Mouse (Mus musculus) left cerebral cortex, postnatal 36 days (tissue): ENCODE data around the gene Fam169b. TPM values are rescaled to one million over a fixed set of nuclear protein-coding genes. Genes with fewer than 3 reads are reported as not detected.

Source experiments
- DNase-seq, 2 experiments: peaks; one replicate each; pipeline ENCODE4 v3.0.0; 2021 to 2022; ENCODE audit warnings: low spot score in 2 of 2, mixed read lengths in 1 of 2
- intact Hi-C: fragments of 180-260 bp; cut with DNase I; formaldehyde crosslinking; loops from one replicate; pipeline ENCODE4 v1.15.1; 2025
- total RNA-seq, 2 experiments: library from RNA; stranded (reverse); gene quantifications; 2 replicates each; pipeline ENCODE4 v1.2.3; 2021

Fam169b gene
- total RNA-seq, 2 experiments from 2014 or later = 0.82 to 1.0 TPM

DNA sequence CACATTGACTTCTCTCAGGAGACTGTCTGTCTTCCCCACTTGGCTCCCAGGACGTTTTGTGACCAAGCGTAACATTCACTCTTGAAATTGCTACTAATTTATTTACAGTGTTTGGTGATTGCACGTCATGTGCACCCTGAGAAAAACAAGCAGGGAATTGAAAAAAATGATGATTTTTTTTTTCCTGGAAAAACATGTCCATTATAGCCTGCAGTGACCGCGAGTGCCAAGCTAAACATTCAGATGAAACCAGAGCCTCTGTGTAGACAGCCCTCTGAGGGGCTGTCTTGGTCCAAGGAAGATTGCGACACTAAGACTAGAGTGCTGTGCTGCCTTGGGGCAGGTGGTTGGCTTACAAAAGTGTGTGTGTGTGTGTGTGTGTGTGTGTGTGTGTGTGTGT is 37.8 kb downstream of the Fam169b start:
- intact Hi-C loops = no loop called here

DNA sequence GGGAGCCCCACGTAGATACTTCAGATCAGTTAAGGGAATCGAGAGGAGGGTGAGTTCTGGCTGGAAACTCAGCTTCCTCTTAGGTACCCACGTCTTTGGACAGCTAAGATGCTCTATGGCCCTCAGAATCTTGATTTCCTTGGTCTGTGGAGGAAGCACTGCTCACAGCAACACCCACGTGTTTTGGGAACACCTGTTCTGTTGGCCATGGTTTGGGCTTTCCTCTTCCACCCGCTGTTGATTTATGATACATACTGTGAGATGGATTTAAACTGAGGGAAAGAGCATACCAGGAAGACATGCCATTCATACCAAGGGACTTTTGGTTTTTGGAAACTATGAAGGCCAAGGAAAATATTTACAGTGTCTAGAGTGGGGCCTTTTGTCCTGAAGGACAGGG is 38.8 kb downstream of the Fam169b start:
- intact Hi-C loops = no loop called here
- DNase-seq = peak in 1 of 2 experiments; percentile 34

More for the DNA sequence above, 37.8 kb downstream of the Fam169b start:
- DNase-seq = no peak

DNA sequence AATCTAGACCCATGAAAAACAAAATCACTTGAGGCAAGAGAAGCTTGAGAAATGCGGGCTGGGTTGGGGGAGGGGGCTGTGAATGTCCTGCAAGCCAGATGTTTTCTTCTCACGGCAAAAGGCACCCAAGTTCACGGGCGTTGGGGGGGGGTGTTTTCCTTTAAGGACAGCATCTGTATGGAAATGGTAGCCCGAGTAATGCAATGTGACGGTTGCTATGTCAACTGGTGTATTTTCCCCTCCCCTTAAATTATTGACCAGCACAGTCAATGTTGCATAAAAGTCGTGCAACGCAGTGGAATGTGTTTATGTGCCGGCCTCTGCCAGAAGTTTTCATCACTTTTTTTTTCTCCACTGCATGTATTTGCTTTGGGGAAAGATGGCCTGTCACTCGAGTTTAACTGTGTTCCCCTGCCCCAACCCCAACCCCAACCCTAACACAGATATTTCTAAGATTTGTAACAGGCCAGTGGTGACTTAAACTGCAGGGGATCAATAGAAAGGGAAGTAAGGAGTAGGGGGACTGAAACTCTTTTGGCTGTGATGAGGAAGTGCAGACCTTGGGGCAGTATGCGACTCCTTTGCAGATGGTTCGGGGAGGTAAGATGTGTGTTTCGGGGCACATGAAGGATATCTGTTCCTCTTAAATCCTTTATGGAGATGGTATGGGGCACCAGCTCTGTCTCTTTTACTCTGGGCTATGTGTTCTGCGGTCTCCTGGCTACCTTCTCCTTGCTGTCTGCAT is 39.6 kb downstream of the Fam169b start:
- DNase-seq = no peak
- intact Hi-C loops = no loop called here

DNA sequence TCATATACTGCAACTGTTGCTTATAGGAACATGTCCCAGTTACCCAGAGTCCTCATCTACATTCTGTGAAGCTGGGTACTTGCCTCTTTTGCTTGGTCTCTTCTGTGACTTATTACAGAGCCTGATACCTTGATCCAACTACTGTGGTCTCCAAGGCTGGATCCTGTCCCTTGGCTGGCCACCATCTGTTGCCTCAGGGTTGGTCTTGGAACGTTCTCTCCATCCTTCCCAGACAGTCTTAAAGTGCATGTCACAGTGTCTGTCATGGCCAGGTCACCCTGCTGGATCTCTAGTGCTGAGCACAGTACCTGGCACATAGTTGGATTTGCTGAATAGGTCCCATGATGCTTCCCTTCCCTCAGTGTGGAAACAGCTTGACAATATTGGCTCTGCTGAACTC is 40.6 kb downstream of the Fam169b start:
- no peak for DNase-seq
- intact Hi-C loops = no loop called here

DNA sequence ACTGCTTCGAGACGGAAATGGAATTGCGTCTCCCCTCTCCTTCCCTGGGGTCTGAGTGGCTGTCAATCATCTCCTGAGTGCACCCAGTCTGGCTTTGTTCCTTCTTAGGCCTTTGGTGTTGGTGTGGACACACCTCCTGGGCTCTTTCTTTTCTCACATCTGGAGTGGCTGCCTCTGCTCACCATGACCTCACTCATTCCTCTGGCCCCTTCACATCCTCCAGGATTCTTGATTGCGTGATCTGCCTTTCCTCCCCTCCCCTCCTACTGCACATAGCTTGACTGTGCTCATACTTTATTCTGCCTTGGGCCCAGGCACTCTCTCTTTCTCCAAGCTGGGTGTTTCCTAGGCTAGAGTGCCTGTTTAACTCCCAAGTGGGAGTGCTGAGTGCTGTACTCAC is 41.4 kb downstream of the Fam169b start:
- intact Hi-C loops = no loop called here
- no peak for DNase-seq

DNA sequence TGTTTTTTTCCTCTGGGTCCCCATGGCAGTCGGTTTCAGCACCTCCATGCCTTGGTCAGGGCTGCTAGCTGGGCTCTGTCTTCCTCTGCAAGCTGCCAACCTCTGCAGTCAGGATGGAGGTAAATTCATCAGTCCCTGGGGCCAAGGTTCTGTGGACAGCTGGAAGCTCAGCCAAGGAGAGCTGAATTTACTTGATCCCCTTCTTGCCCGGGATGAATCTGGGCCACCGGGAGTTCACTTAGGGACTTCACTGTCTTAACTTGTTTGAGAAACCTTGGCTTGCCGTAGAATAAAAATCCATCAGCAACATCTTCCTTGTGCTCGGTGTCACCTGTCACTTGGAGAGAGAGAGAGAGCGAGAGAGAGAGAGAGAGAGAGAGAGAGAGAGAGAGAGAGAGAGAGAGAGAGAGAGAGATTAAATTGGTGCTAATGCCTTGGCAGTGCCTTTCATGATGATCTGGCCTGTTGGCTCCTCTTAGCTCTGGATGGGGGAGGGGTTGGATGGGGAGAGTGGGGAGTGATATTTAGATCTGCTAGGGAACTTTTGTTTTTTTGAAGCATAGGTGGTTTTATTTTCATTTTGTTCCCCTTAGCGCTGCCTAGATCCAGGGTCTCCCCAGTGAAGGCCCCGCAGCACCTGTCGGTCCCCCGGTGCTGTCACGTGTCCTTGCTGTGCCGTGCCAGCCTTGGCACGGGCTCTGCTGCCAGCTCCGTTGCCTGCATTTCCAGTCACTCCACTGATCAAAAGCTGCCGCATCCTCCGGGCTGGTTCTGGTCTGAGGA is 44.6 kb downstream of the Fam169b start:
- no peak for DNase-seq
- intact Hi-C loops = no loop called here

DNA sequence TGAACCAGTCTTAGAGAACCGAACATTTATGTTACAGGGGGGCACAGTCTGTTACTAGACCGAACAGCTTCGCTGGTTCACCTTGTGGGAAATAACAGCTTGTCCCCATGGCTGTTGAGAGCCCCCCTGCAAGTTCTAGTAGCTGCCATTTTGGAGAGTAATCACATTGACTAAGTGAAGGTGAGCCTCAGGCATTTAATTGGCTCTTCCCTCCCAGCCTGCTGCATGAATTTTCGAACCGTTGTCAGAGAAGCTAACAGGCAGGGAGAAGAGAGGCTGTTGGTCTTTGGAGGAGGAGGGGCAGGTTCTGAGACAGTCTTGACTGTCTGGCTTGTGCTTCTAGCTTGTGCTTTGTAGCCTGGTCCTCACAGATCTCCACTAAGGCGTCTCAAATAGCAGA is 45.3 kb downstream of the Fam169b start:
- DNase-seq = no peak
- intact Hi-C loops = no loop called here

DNA sequence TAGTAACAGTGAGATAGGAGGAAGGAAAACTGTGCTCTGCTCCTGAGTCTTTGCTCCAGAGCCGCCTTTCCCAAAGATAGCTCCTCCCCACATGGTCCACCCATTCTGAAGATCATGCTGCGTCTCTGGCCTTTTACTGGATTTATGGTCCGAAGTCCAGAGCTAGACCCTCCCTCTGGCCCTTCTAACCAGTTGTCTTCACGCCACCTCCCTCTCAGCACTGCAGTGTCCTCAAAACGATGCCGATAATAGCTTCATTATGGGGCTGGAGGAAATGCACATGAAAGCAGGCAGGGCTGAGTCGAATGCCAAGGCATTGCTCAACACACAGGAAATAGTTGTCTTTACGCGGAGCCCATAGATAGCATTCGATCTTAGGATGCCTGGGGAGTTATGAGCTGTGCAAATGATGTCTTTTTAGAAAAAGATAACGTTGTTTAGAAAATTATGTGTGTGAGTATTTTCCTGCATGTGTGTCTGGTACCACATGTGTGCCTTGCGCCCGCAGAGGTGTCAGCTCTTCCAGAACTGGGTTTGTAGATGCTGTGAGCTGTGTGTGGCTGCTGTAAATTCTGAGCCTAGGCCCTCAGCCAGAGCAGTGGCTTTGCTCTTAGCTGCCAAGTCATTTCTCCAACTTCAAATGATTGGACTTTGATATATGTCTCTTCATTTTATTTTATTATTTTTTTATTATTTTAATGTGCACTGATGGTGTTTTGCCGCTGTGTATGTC is 46.6 kb downstream of the Fam169b start:
- intact Hi-C loops = no loop called here
- no peak for DNase-seq

DNA sequence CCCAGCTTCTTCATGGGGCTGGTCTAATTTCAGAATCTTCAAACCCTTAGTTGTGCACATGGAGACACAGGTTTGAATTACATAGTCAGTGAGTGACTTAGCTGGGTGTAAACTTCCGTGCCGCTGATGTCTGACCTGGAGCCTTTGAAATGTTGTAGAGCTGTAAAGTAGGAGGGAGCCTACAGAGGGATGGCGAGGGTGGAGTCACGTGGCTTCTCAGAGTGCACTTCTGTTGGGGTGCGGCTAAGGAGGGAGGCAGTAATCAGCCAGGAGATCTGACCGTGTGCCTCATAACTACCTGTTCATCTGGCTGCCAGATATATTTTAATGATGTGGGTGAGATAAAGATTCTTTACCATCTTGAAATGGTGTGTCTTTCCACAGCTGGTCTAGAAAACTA is 49.4 kb downstream of the Fam169b start:
- DNase-seq = no peak
- intact Hi-C loops = no loop called here

DNA sequence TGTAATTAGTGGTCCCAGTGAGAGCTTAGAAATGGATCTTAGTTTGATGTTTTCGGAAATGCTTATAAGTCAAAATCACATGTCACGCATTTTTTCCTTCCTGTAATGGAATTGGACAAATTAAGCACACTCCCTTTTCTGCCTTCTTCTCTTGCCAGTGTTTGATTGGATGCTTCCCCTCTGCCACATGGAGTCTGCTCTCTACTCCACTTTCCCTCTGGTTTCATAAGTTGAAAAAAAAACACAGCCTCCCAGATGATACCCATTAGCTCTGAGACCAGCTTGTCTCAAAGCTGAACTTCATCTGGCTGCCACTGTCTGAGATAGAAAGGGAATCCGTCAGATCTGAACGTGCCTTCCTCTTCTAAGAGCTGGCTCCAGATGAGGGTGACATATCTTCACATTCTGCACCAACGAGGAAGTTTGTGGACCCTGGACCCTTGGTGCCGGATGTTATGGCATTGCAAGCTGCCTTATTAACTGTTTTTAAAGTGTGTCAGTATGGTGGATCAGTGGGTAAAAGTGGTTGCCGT is 52.6 kb downstream of the Fam169b start:
- no peak for DNase-seq
- intact Hi-C loops = no loop called here

DNA sequence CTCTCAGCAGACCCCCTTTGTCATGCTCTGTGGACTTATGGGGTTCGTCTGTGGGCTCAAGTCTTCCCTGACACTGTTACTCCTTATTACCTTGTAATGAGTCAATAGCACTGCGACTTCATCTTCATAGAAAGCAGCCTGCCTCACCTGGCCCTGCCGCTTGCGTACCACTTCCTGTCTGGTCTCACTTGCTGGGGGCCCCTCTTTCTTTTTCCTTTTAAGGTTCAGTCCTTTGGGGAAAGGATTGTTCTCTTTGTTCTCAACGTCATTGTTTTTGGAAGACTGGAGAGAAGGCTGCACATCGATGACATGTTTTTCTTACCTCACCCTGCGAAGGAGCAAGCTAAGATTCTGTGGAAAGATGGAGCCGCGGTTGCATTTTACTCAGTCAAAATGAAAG is 55.4 kb downstream of the Fam169b start:
- intact Hi-C loops = no loop called here
- no peak for DNase-seq

DNA sequence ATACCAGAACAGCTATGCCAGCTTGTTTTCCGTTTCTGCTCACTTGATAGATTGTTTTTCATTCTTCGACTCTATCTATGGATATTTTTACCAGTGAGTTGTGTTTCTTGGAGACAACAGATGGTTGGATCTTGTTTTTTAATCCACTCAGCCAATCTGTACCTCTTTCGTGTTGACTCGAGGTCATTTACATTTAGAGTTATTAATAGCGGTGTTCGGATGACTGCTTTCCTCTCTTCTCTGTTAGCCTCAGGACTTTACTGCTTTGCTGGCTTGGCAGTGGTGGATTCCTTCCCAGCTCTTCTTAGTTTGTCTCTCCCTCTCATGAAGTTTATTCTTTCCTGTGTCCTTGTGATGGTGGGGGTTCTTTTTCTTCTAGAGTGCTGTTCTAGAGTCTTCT is 59.2 kb downstream of the Fam169b start:
- intact Hi-C loops = no loop called here
- DNase-seq = no peak

DNA sequence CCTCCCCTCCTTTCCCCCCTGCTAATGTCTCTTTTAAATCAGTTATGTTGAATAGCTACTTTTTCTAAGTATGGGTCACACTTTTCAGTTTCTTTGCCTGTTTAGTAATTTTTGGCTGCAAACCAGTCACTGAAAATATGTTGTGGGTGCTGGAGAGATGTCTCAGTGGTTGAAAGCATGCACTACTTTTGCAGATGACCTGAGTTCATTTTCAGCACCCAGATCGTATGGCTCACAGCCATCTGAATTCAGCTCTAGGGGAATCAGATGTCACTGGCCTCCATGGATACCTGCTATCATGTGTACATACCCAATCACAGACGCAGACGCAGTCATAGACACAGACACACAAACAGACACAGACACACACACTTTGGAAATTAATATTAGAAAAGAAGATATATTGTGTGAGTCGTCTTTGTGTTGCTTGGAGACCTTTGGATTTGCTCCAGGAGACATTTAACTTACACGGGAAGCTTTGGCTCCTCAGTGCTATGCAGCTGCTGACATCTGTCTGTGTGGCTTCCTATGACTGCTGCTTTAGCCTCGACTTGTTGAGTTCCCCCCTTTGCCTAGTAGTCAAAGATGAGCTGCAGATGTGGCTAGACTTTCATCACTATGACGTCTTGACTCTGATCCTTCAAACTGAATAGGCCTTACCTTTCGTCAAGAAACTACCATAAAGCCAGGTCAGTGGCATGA is 63.6 kb downstream of the Fam169b start:
- DNase-seq = no peak
- intact Hi-C loops = no loop called here

DNA sequence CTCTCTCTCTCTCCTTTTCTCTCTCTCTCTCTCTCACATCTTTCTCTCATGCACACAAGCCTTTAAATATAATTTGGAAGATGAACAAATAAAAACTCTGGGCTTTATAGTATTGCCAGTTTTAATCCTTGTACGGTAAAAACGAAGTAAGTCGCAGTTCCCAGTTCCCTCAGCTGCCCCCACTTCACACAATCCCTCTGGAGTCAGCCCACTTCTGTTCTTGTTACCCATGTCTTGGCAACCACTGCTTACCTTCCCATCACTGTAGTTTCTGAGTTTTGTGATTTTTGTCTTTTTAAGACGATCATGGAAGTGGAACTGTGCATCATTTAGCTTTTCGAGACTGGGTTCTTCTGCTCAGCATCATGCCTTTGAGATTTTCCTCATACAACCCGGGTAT is 65.0 kb downstream of the Fam169b start:
- no peak for DNase-seq
- intact Hi-C loops = no loop called here

DNA sequence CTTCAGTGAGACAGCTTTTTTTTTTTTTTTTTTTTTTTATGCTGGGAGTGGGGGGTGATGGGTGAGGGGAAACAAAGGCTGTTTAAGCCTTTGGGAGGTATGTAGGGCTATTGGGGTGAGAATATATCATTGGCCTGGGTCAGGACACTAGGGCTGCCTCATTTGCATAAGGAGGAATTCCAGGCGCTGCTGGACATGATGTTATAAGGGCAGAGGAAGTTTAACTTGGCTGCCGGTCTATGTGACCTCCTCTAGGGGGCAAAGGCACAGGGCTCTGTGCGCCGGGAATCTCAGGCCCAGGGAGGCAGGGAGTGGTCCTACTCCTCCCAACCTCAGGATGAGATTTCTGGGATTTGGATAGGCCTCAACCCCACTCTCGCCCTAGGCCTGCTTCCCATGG is 70.9 kb downstream of the Fam169b start:
- DNase-seq = no peak
- intact Hi-C loops = no loop called here

DNA sequence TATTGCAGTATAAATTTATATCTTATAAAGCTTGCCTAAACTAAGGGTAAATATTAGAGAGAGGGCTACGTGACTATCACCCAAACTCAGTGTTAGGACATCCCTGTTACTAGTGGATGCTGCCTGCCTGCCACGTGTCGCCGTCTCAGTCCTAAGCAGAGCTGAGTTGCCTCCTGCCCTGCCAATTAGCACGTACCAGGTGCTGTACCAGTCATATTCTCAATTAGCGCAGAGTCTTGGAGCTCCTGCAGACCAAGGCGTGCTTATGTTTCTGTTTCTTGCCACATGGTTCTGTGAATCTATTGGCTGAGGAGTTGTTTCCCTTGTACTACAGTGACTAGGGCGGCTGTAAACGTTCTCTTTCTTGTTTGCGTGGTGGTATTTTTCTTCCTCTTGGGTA is 72.3 kb downstream of the Fam169b start:
- DNase-seq = no peak
- intact Hi-C loops = no loop called here

DNA sequence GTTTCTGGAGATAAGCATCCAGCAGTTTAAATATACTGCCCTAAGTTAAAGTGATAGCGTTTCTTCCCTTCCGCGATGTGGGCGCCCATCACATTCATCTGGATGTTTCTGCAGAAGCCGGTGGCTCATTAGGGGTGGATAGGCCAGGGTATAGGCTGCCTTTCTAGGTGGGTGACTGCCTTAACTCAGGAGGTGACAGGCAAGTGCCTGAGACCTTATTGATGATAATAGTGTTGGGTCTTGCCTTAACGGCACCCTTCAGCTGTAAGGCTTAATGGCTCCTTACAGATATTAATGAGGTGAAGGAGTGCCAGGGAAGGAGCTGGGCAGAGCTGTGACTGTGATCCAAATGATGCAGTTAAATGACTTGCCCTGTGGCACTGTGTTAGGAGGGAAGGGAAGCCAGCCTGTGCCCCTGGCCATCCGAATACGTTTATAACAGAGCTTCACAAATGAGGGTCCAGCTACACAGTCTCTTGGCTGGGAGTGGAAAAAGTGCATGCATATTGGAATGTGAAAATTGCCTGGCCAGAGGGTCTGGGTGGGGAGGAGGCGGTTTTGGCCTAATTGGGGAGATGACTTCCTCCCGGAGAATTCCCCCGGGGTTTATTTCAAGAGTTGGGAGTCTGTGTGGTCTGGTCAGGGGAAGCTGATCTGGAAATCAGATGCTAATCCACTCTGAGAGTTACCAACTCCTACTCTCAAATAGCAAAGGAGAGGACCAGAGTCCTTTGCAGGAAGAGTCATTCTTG is 81.9 kb downstream of the Fam169b start:
- intact Hi-C loops = loop anchor here (5.0 to 10.0 kb wide), 2 partner anchors 553 to 681 kb away; no protein-coding TSS in a partner anchor
- DNase-seq = no peak

DNA sequence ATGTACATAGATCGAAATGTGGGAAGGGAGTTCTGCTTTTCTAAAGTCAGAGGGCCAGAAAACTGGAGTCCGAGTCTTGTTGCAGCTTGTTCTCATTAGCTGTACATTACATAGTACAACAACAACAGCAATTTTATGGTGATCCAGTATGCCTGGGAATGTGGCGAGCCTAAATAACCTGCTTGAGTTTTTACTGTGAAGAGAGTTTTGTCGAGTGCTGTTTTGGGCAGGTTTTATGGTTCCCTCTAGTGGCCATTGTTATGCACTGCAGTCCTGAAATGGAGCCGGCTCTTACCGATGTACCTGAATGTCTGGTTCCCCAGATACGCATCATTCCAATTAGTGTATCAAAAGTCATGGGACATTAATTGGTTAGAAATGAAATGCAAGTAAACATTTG is 83.8 kb downstream of the Fam169b start:
- DNase-seq = peak; percentile 53 to 61
- intact Hi-C loops = loop anchor here (1.0 to 10.0 kb wide), 3 partner anchors 555 to 683 kb away; no protein-coding TSS in a partner anchor

DNA sequence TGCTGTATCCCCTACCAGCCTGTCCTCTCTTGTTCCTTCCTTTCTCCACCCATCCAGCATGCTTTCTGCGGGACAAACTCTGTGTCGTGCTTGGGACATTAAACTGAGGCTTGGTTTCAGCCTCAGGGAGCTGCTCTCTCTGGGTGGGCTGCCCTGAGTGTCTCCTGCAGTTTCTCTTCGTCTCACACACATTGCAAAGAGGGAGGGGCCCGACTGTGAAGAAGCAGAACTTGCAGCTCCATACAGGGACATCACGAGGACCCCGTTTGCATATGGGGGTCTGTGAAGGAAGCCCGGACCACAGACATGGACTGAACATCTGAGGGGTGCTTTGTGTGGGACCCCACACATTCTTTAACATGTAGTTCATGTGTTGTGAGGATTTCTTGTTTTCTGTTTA is 89.0 kb downstream of the Fam169b start:
- intact Hi-C loops = no loop called here
- no peak for DNase-seq
